Mouse (Mus musculus) CD4-positive helper T cell, adult 2 months (primary cell): ENCODE data around the gene Ucp3.

Source experiments
- DNase-seq: peaks from one replicate; pipeline ENCODE4 v3.0.0-alpha.2; 2012; ENCODE audit warnings: low read depth, missing footprints, low spot score

Gene Ucp3

GRCm38 (mm10) chr7:100500276-100500977 is 27.6 kb downstream of the Ucp3 start:
- peak; percentile 31 for DNase-seq

GRCm38 (mm10) chr7:100501027-100501843 is 28.4 kb downstream of the Ucp3 start:
- DNase-seq = no peak

- no peak for DNase-seq
These were observed 29.1 kb downstream of the Ucp3 start for GRCm38 (mm10) chr7:100501844-100502373.

- peak; percentile 36 for DNase-seq
These were observed 29.7 kb downstream of the Ucp3 start for GRCm38 (mm10) chr7:100502374-100502922.

GRCm38 (mm10) chr7:100503076-100503475 is 30.3 kb downstream of the Ucp3 start:
- DNase-seq = peak; percentile 60

GRCm38 (mm10) chr7:100504740-100505487 is 32.1 kb downstream of the Ucp3 start:
- peak; percentile 34 for DNase-seq

- DNase-seq = no peak
These were observed 33.7 kb downstream of the Ucp3 start for GRCm38 (mm10) chr7:100506494-100506893.

- DNase-seq = no peak
These were observed 35.9 kb downstream of the Ucp3 start for GRCm38 (mm10) chr7:100508670-100509069.

GRCm38 (mm10) chr7:100511602-100512001 is 38.8 kb downstream of the Ucp3 start:
- peak; percentile 50 for DNase-seq

- no peak for DNase-seq
These were observed 41.8 kb downstream of the Ucp3 start, which contains the start of gene Dnajb13 for GRCm38 (mm10) chr7:100514573-100514972. Gene Dnajb13 (minus strand): TSS chr7:100514960.

- DNase-seq = no peak
These were observed 47.4 kb downstream of the Ucp3 start for GRCm38 (mm10) chr7:100520204-100520603.

- peak; percentile 70 for DNase-seq
These were observed 48.0 kb downstream of the Ucp3 start for GRCm38 (mm10) chr7:100520663-100521285.

- no peak for DNase-seq
These were observed 49.4 kb downstream of the Ucp3 start for GRCm38 (mm10) chr7:100522222-100522621.

- DNase-seq = no peak
These were observed 51.9 kb downstream of the Ucp3 start for GRCm38 (mm10) chr7:100524669-100525068.

- no peak for DNase-seq
These were observed 58.0 kb downstream of the Ucp3 start for GRCm38 (mm10) chr7:100530766-100531165.

- no peak for DNase-seq
These were observed 60.7 kb downstream of the Ucp3 start for GRCm38 (mm10) chr7:100533503-100533902.

GRCm38 (mm10) chr7:100534216-100534615 is 61.4 kb downstream of the Ucp3 start:
- DNase-seq = no peak

GRCm38 (mm10) chr7:100535831-100536230 is 63.0 kb downstream of the Ucp3 start:
- DNase-seq = no peak
